Mouse (Mus musculus): ENCODE results near the gene Bdh1. TPM values are rescaled to one million over a fixed set of nuclear protein-coding genes. Genes with fewer than 3 reads are reported as not detected.

Gene Bdh1
- polyA plus RNA-seq, 1 experiment from 2014 or later = 22.7 TPM

- Histone ChIP-seq H3K27ac (peak overlapping the region; percentile 80), H3K4me1 (no peaks in the 10 kb centered on the region), H3K27me3 (peaks cover 15% of the 10 kb centered on the region), H3K9me3 (no peaks in the 10 kb centered on the region), H3K4me2 (replicated peaks) (peak overlapping the region; percentile 88), H3K4me3 (peak overlapping the region; percentile 61), H3K36me3 (no peaks in the 10 kb centered on the region), H3K9ac (peak overlapping the region; percentile 56)
- under 1% methylated on average over 49 of the region's 49 CpGs for WGBS
- ATAC-seq (ENCODE audit: insufficient number of reproducible peaks, insufficient read depth, low FRiP score, low TSS enrichment) = peak; percentile 96
Measured at GRCm38 (mm10) chr16:31429471-31430155, 7.5 kb downstream of the Bdh1 start.

- Histone ChIP-seq H3K27me3 (no peaks in the 10 kb centered on the region), H3K4me1 (no peaks in the 10 kb centered on the region), H3K4me2 (replicated peaks) (no peak overlapping the region), H3K4me3 (no peak overlapping the region), H3K36me3 (no peaks in the 10 kb centered on the region), H3K27ac (peak overlapping the region; percentile 23; the same call in 1 of the 2 replicates), H3K9me3 (no peaks in the 10 kb centered on the region), H3K9ac (no peak overlapping the region)
- no peak for ATAC-seq (ENCODE audit: insufficient number of reproducible peaks, insufficient read depth, low FRiP score, low TSS enrichment)
- WGBS = 62% methylated on average over 12 of the region's 12 CpGs
Measured at GRCm38 (mm10) chr16:31433466-31434110, 11.5 kb downstream of the Bdh1 start.

DNA sequence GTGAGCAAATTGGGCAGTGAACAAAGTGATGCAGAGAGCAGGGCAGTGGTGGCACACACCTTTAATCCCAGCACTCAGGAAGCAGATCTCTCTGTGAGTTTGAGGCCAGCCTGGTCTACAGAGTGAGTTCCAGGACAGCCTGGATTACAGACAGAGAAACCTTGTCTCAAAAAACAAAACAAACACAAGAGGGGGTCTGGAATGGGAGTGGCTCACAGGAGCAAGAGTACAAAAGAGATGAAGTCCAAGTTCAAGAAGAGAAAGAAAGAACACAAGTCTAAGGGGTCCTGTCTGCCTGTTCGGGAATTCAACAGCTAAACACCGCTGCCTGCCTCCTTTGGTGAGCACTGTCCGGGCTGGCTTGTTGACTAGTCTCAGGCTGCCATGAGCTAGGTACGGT lies 13.1 kb downstream of the Bdh1 start:
- 80% methylated on average over 4 of the region's 4 CpGs for WGBS
- ATAC-seq (ENCODE audit: insufficient number of reproducible peaks, insufficient read depth, low FRiP score, low TSS enrichment) = no peak
- H3K36me3 ChIP-seq = no peaks in the 10 kb centered on the region
- no peak overlapping the region for H3K27ac ChIP-seq
- no peak overlapping the region for H3K9ac ChIP-seq
- peaks cover 5% of the 10 kb centered on the region; the same call in 1 of the 2 replicates for H3K9me3 ChIP-seq
- H3K27me3 ChIP-seq = no peaks in the 10 kb centered on the region
- H3K4me2 ChIP-seq (replicated peaks) = no peak overlapping the region
- H3K4me3 ChIP-seq = no peak overlapping the region
- H3K4me1 ChIP-seq = no peaks in the 10 kb centered on the region

- 47% methylated on average over 9 of the region's 9 CpGs for WGBS
- no peak for ATAC-seq (ENCODE audit: insufficient number of reproducible peaks, insufficient read depth, low FRiP score, low TSS enrichment)
Measured at GRCm38 (mm10) chr16:31436085-31436484, 14.0 kb downstream of the Bdh1 start.

GRCm38 (mm10) chr16:31437358-31437757 lies 15.3 kb downstream of the Bdh1 start:
- H3K4me2 ChIP-seq (replicated peaks) = no peak overlapping the region
- no peak overlapping the region for H3K4me3 ChIP-seq
- no peak overlapping the region for H3K9ac ChIP-seq
- H3K27me3 ChIP-seq = no peaks in the 10 kb centered on the region
- H3K27ac ChIP-seq = no peak overlapping the region
- WGBS = 90% methylated on average over 11 of the region's 11 CpGs
- no peaks in the 10 kb centered on the region for H3K4me1 ChIP-seq
- ATAC-seq (ENCODE audit: insufficient number of reproducible peaks, insufficient read depth, low FRiP score, low TSS enrichment) = no peak
- no peaks in the 10 kb centered on the region for H3K36me3 ChIP-seq
- peaks cover 5% of the 10 kb centered on the region; the same call in 1 of the 2 replicates for H3K9me3 ChIP-seq

More at GRCm38 (mm10) chr16:31436085-31436484, 14.0 kb downstream of the Bdh1 start:
- Histone ChIP-seq H3K27ac (no peak overlapping the region), H3K4me3 (no peak overlapping the region), H3K27me3 (no peaks in the 10 kb centered on the region), H3K36me3 (no peaks in the 10 kb centered on the region), H3K4me1 (no peaks in the 10 kb centered on the region), H3K4me2 (replicated peaks) (no peak overlapping the region), H3K9me3 (peaks cover 5% of the 10 kb centered on the region; the same call in 1 of the 2 replicates), H3K9ac (no peak overlapping the region)

GRCm38 (mm10) chr16:31439529-31439928 lies 17.4 kb downstream of the Bdh1 start:
- no peaks in the 10 kb centered on the region for H3K36me3 ChIP-seq
- 87% methylated on average over 5 of the region's 5 CpGs for WGBS
- H3K9ac ChIP-seq = no peak overlapping the region
- no peaks in the 10 kb centered on the region for H3K27me3 ChIP-seq
- no peak for ATAC-seq (ENCODE audit: insufficient number of reproducible peaks, insufficient read depth, low FRiP score, low TSS enrichment)
- H3K4me1 ChIP-seq = no peaks in the 10 kb centered on the region
- no peak overlapping the region for H3K4me2 ChIP-seq (replicated peaks)
- no peak overlapping the region for H3K27ac ChIP-seq
- H3K9me3 ChIP-seq = peaks cover 5% of the 10 kb centered on the region; the same call in 1 of the 2 replicates
- no peak overlapping the region for H3K4me3 ChIP-seq

DNA sequence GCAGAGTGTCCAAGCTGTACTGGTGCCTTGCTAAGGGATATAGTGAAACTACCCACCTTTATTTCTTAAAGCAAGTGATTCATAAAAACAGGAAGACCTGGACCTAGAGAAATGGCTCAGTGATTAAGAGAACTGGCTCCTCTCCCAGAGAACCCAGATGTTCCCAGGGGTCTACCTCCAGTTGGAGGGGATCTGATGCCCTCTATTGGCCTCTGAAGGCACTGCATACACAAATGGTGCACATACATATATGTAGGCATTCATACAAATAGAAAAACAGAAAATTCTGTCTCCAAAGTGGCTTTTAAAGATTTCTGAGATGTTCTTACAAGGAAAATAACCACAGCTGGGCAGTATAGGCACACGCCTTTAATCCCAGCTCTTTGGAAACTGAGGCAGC lies 18.0 kb downstream of the Bdh1 start:
- Histone ChIP-seq H3K27me3 (no peaks in the 10 kb centered on the region), H3K9ac (no peak overlapping the region), H3K4me3 (no peak overlapping the region), H3K4me1 (no peaks in the 10 kb centered on the region), H3K27ac (no peak overlapping the region), H3K9me3 (peaks cover 5% of the 10 kb centered on the region; the same call in 1 of the 2 replicates), H3K4me2 (replicated peaks) (no peak overlapping the region), H3K36me3 (no peaks in the 10 kb centered on the region)
- ATAC-seq (ENCODE audit: insufficient number of reproducible peaks, insufficient read depth, low FRiP score, low TSS enrichment) = no peak
- 97% methylated on average over 1 of the region's 1 CpGs for WGBS

DNA sequence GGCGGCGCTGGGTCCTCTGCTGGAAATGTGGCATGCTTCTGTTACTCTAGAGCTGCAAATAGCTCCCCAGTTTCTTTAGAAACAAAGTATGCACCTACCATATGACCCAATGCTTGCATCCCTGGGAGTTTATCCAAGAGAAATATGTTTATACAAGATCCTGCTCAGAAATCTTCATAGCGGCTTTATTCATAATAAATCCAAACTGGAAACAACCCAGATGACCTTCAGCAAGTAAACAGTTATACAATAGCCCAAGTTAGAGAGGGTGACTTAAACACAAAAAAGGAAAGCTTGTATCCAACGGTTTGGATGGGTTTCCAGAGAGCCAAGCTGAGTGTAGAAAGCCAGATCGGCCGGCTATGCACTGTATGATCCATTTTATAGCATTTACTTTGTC lies 22.4 kb downstream of the Bdh1 start:
- H3K27ac ChIP-seq = no peak overlapping the region
- ATAC-seq (ENCODE audit: insufficient number of reproducible peaks, insufficient read depth, low FRiP score, low TSS enrichment) = no peak
- WGBS = 88% methylated on average over 6 of the region's 6 CpGs
- peaks cover 5% of the 10 kb centered on the region; the same call in 1 of the 2 replicates for H3K9me3 ChIP-seq
- no peak overlapping the region for H3K9ac ChIP-seq
- no peaks in the 10 kb centered on the region for H3K36me3 ChIP-seq
- H3K4me3 ChIP-seq = no peak overlapping the region
- no peaks in the 10 kb centered on the region for H3K27me3 ChIP-seq
- no peak overlapping the region for H3K4me2 ChIP-seq (replicated peaks)
- no peaks in the 10 kb centered on the region for H3K4me1 ChIP-seq

DNA sequence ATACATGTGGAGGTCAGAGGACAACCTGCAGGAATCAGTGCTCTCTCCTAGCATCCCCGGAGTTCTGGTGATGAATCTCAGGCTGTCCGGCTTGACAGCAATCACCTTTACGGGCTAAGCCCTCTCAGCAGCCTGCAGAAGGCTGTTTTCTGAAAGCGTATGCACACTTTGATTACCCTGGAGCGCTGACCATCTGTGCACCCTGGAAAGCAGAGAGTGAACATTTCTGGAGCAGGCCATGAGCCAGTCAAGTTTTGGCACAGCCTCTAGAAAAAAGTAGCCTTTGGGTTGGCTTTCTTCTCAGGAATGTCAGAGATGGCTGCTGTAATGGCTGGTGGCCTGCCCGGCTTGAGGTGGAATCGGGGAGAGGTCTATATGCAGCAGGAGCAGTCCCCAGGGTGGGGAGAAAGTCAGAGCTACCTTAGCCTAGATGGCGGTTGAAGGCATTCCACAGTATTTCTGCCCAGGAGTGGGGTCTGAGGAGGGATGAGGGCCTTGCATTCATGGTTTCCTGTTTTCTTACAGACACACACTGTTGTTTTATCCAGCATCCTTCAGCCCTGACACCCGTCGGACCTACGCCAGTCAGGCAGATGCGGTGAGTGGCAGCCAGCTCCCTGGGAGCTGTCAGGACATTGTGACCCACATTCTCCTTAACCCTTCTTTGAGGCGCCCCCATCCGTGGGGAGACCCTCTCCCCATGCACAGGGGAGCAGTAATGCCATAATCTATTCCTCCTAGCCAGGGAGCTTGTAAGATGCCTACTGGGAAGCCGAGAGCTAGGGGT lies 24.2 kb downstream of the Bdh1 start:
- H3K4me3 ChIP-seq = no peak overlapping the region
- H3K4me1 ChIP-seq = no peaks in the 10 kb centered on the region
- H3K27me3 ChIP-seq = no peaks in the 10 kb centered on the region
- H3K27ac ChIP-seq = no peak overlapping the region
- H3K9me3 ChIP-seq = no peaks in the 10 kb centered on the region
- ATAC-seq (ENCODE audit: insufficient number of reproducible peaks, insufficient read depth, low FRiP score, low TSS enrichment) = no peak
- H3K9ac ChIP-seq = no peak overlapping the region
- H3K36me3 ChIP-seq = no peaks in the 10 kb centered on the region
- no peak overlapping the region for H3K4me2 ChIP-seq (replicated peaks)
- WGBS = 75% methylated on average over 15 of the region's 15 CpGs

- WGBS = 74% methylated on average over 4 of the region's 4 CpGs
- H3K4me2 ChIP-seq (replicated peaks) = no peak overlapping the region
- H3K27me3 ChIP-seq = no peaks in the 10 kb centered on the region
- ATAC-seq (ENCODE audit: insufficient number of reproducible peaks, insufficient read depth, low FRiP score, low TSS enrichment) = no peak
- no peak overlapping the region for H3K9ac ChIP-seq
- H3K36me3 ChIP-seq = no peaks in the 10 kb centered on the region
- no peaks in the 10 kb centered on the region for H3K9me3 ChIP-seq
- H3K27ac ChIP-seq = no peak overlapping the region
- H3K4me1 ChIP-seq = peaks cover 11% of the 10 kb centered on the region
- no peak overlapping the region for H3K4me3 ChIP-seq
Measured at GRCm38 (mm10) chr16:31449973-31450372, 27.9 kb downstream of the Bdh1 start.

DNA sequence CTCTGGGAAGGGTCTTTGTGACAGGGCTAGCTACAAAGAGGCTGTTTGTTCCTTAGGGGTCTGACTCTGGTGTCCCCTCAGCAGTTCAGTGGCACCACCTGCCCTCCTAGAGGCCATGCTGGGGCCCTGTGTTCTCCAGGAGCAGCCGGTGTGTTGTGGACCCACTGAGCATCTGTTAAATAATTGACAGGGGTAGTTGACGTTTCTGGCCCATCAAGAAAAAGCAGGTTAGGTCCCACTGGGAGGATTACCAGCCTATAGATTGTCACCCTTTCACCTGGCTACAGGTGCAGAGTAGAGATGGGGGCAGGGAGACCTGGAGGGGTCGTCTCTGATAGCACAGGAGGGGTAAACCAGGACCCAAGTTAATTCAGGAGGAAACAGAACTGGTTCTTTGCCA lies 29.2 kb downstream of the Bdh1 start:
- H3K4me2 ChIP-seq (replicated peaks) = no peak overlapping the region
- no peaks in the 10 kb centered on the region for H3K27me3 ChIP-seq
- H3K9ac ChIP-seq = no peak overlapping the region
- H3K27ac ChIP-seq = no peak overlapping the region
- peaks cover 11% of the 10 kb centered on the region for H3K4me1 ChIP-seq
- 61% methylated on average over 3 of the region's 3 CpGs for WGBS
- H3K4me3 ChIP-seq = no peak overlapping the region
- no peaks in the 10 kb centered on the region for H3K36me3 ChIP-seq
- no peak for ATAC-seq (ENCODE audit: insufficient number of reproducible peaks, insufficient read depth, low FRiP score, low TSS enrichment)
- H3K9me3 ChIP-seq = no peaks in the 10 kb centered on the region
